Mouse (Mus musculus) kidney, adult 2 months (tissue): ENCODE measurements at regions not wholly inside any gene's neighbourhood (a gene's known extent, or its start where the extent isn't known, plus 50 kb on each side); places are given as distances from the start of the nearest gene placed in this dataset.

Experiments used
- CTCF ChIP-seq: fragments of 200-500 bp; conservative IDR thresholded peaks from 2 replicates; pipeline ENCODE4 v1.5.1; 2011; ENCODE audit warnings: low read depth, mild to moderate bottlenecking, control low read depth, low read length, moderate library complexity, mixed read lengths; ENCODE audit not compliant: insufficient read depth, insufficient read length
- POLR2A ChIP-seq: fragments of 200-500 bp; IDR thresholded peaks from one replicate; pipeline ENCODE4 v1.6.1; 2011; ENCODE audit warnings: low read depth, low read length, control low read depth

DNA sequence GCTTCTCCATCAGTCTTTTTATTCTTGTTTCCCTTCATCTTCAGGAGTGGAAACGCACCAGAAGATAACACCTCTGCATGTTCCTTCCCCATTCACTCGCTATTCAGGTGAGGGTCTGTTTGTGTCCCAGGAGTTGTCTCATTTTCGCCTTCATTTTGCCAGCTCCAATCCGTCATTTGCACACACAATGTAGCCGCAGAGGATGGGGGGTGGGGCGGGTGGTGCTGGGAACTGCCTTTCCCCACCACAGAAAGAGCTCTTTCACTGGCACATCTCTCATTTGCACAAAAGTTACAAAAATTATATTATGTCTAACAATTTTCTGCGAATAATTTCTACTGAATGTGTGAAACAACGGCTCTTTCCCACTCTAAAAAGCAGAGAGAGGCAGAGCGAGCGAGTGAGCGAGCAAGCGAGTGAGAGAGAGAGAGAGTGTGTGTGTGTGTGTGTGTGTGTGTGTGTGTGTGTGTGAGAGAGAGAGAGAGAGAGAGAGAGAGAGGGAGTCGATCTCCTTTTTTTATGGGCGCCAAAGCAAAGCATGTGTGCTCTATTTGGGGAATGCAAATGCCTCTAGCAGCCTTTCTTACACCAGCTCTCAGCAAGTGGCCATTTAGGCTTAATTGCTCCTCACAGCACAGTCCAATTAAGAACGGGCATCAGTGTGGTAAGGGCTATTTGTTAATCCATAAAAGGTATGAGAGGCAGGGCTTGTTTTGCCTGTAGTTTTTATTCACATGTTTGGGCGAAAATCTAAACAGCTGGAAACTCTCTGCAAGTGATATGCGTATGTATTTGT is 225.2 kb upstream of the Kif2a start:
- TF ChIP-seq CTCF (no peak), POLR2A (no peak)
